Mouse (Mus musculus) layer of hippocampus, postnatal 10 days (tissue): ENCODE data around the gene Cmya5. TPM values are rescaled to one million over a fixed set of nuclear protein-coding genes. Genes with fewer than 3 reads are reported as not detected.
A peak's percentile ranks its signal among the peaks of the same experiment; 100 is the strongest.

ENCODE experiments used
- DNase-seq, 2 experiments: peaks; one replicate each; pipeline ENCODE4 v3.0.0; 2021; ENCODE audit warnings: low spot score in 2 of 2
- total RNA-seq, 2 experiments: library from RNA; stranded (reverse); gene quantifications; 2 replicates each; pipeline ENCODE4 v1.2.3; 2021

Gene Cmya5
- total RNA-seq, 2 experiments from 2014 or later, result 1.7 to 1.9 TPM

DNA sequence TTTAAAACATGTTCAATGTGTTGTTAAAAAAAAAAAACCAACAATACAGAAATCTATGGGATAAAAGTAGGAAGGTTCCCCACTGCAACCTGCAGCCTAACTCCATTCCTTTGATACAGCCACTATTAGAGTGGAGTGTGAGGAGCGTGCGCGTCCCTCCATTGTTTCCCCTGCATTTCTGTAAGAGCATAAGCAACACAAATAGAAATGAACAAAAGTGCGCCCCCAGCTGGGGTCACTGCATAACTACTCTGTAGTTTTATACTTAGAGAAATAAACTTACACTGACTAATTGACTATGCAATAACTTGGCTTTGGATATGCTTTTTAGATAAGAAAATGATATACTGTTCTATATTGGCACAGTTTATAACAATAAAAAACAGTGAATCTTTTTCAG lies 75.0 kb downstream of the Cmya5 start:
- DNase-seq, result peak in 1 of 2 experiments; percentile 58

GRCm38 (mm10) chr13:93068353-93068752 lies 76.2 kb downstream of the Cmya5 start:
- peak in 1 of 2 experiments; percentile 31 for DNase-seq

- DNase-seq, result peak; percentile 48 to 67
Measured at GRCm38 (mm10) chr13:93062860-93063636, 81.5 kb downstream of the Cmya5 start.

DNA sequence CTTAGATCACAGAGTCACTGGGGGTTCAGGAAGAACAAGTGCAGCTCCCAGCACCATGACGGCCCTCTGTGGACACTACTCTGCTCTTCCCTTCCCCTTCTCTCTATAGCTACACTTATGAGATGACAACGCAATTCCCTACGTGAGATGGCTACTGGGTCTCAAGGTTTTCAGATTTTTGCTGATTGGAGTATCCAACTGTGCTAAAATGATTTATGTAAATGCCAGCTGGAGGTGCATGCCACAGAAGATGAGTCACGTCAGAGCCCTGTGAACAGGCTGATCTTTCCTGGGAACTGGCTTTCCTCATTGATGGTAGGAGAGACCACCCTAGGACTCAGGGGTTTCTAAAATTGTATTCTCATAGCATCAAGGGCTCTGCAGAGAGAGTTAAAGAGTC lies 83.2 kb downstream of the Cmya5 start:
- no peak for DNase-seq

DNA sequence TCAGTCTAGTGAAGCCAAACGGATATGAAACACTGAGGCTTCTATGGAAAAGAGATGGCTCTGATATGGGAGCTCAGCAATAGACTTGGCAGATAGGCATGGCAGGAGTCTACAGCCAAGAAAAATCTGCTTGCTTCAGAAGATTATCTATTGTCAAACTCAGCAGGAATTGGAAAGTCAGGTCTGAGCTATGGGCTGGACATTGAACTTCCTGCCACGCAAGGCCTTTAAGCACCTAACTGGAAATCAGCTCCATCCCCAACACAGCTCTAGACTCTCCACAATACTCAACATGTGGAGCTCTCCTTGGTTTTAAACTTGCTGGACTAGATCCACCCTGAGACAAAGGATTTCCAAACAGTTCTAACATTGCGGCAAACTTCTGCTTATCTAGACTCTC lies 84.1 kb downstream of the Cmya5 start:
- no peak for DNase-seq

- DNase-seq, result no peak
Measured at GRCm38 (mm10) chr13:93058551-93059011, 85.9 kb downstream of the Cmya5 start.

DNA sequence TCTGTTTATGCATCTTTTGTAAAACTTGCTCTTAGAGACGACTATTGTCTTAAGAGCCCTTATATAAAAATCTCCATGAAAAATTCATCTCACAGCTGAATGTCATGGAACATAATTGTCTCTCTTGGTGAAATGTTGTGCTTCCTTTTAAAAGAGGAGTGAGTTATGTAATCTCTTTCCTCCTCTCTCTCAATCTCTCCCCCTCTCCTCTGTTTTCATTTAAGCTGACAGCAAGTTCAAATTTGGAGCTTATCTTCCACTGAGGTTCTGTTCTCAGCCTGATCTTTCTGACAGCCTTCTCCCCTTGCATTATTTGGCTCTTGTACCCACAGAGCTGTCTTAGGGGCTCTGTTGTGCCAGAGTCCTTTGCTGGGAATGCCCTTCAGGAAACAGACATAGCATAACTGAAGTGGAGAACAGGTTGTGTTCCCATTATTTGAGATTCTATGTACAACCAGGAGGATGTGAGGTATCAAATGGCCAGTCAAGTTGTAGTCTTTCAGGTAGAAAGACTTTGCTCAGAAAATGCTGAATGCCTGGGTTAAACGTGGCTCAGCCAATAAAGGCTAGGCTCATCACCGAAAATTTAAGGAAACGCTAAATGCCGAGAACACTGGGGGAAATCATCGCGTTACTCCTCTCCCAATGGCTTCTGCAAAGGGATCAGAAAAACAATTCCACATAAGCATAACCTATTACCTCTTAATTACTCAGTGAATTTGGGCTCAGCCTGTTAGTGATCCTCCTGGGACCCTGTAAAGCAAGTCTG lies 86.8 kb downstream of the Cmya5 start:
- no peak for DNase-seq

GRCm38 (mm10) chr13:93056091-93056490 lies 88.4 kb downstream of the Cmya5 start:
- peak; percentile 24 to 45 for DNase-seq

- no peak for DNase-seq
Measured at GRCm38 (mm10) chr13:93051483-93051882, 93.0 kb downstream of the Cmya5 start.

GRCm38 (mm10) chr13:93041021-93041420 lies 103.5 kb downstream of the Cmya5 start:
- no peak for DNase-seq

GRCm38 (mm10) chr13:93036218-93036617 lies 108.3 kb downstream of the Cmya5 start:
- DNase-seq, result peak; percentile 8 to 20

- no peak for DNase-seq
Measured at GRCm38 (mm10) chr13:93029337-93029736, 115.2 kb downstream of the Cmya5 start.

DNA sequence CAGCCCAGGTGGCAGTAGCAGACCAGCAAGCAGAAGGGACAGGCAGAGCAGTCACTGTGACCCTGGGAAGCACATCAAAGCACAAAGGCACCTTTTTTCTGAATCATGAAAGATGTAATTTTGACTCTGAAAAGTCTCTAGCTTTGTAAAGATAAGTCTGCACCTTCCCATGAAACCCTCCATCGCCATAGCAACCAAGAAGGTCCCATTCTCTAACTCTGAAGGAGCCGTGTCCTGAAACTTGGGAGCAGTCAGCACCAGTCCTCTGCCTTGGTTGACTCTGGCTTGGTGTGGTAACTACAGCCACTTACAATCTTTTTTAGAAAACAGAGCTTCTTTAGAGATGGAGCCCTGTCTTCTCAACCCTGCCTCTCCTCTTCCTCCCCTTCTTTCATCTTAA lies 119.7 kb downstream of the Cmya5 start:
- no peak for DNase-seq

DNA sequence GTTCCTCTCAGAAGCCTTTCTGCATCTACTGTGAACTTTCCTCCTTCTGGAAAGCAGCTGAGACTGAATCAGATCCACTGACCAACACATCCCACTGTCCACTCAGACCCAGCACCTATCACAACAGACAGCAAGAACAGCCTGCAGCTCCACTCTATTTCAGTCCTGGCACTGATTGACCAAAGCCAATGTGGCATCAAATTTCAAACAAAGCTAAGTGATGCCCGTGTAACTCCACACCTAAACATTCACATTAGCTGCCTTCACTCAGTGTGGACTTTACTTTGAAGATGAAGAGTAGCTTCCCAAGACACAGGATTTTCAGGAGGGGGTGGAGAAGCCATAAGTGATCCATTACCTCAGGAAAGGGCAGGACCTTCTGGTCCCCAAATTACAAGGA lies 122.4 kb downstream of the Cmya5 start:
- no peak for DNase-seq

GRCm38 (mm10) chr13:93012952-93013351 lies 131.6 kb downstream of the Cmya5 start:
- no peak for DNase-seq

GRCm38 (mm10) chr13:93011315-93011714 lies 133.2 kb downstream of the Cmya5 start:
- no peak for DNase-seq

DNA sequence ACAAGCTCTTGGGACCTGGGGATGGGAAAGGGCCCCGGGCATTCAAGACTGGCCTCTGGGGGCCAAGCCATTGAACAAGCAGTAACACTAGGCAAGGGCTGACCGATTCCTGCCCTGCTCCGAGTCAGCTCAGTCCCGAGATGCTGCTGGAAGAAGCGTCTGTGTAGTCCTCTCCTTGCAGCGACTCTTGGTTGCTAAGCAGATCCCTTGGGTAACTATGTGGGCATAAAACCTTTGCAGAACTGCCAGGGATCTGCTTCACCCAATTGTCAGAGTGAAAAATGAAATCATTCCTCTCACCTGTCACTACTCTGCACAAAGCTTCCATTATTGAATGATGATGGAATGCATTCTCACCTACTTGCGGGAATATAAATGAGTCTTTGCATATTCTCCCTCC lies 134.0 kb downstream of the Cmya5 start:
- no peak for DNase-seq

- DNase-seq, result no peak
Measured at GRCm38 (mm10) chr13:93007078-93007477, 137.4 kb downstream of the Cmya5 start.

- DNase-seq, result no peak
Measured at GRCm38 (mm10) chr13:93006347-93006746, 138.2 kb downstream of the Cmya5 start.

- DNase-seq, result no peak
Measured at GRCm38 (mm10) chr13:93004003-93004402, 140.5 kb downstream of the Cmya5 start.

DNA sequence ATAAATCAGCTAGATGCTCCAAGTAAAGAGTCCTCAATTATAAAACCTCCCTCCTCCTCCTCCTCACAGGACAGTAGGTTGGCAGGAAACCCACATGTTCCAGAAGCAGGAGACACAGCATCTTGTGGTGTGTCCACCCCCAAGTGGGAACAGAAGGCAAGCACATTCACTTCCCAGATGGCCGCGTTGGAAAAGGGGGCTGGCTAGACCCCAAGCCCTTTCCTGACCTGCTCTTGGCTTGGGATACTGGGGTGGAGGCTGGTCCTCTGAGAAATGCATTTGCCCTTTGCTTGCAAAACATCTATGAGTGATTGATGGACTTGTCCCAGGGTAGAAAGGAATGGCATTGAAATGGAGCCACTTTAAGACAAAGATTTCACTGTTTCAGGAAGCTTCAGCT lies 142.1 kb downstream of the Cmya5 start:
- DNase-seq, result no peak

- DNase-seq, result no peak
Measured at GRCm38 (mm10) chr13:93000640-93001351, 143.7 kb downstream of the Cmya5 start.
